Comparison of ENCODE assay signal across 8 mouse cellular contexts in the genomic region with DNA sequence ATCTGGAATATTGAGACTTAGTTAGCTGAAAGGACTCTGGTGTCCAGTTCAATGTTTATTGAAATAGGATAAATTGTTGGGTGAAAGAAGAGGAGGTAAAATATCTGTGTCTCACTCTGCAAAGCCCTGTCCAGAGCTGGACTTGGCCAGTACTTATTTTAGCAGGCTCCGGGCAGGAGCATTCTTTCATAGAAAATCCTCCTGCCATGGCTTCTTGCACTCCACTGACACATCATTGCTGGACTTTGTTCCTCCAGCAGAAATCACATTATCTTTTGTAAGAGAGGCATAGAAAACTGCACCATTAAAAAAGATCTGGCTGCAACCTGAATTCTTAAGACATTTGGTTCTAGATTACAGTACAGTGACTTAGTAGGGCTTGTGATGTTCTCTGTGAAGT.
DNase-seq lines count a peak whose midpoint lies in the region; ATAC-seq and TF ChIP-seq lines count a peak whose summit lies in the region.

No protein-coding gene starts in this region.

- no peak overlapping the region for H3K4me3 ChIP-seq in liver, embryonic 12.5 days
- no peak overlapping the region for H3K4me3 ChIP-seq in liver, postnatal 0 days (ENCODE audit: low read depth, low read length)
- H3K4me3 ChIP-seq in forebrain, embryonic 13.5 days: no peak overlapping the region
- no peak overlapping the region for H3K4me3 ChIP-seq in intestine, embryonic 15.5 days (replicated peaks)
- no peak overlapping the region for H3K4me3 ChIP-seq in olfactory bulb, adult 2 months (ENCODE audit: insufficient read depth, low read depth, low read length)

- peaks cover 13% of the 10 kb centered on the region for H3K36me3 ChIP-seq in liver, embryonic 12.5 days
- H3K36me3 ChIP-seq in liver, postnatal 0 days (replicated peaks; ENCODE audit: insufficient read depth, low read length): no peaks in the 10 kb centered on the region
- H3K36me3 ChIP-seq in forebrain, embryonic 13.5 days (ENCODE audit: poor library complexity, severe bottlenecking): peaks cover 55% of the 10 kb centered on the region
- peaks cover 29% of the 10 kb centered on the region for H3K36me3 ChIP-seq in intestine, embryonic 15.5 days

- H3K9ac ChIP-seq in liver, embryonic 12.5 days: no peak overlapping the region
- H3K9ac ChIP-seq in liver, postnatal 0 days (replicated peaks): no peak overlapping the region
- no peak overlapping the region for H3K9ac ChIP-seq in forebrain, embryonic 13.5 days
- no peak overlapping the region for H3K9ac ChIP-seq in intestine, embryonic 15.5 days

- peaks cover 16% of the 10 kb centered on the region; the same call in 1 of the 2 replicates for H3K4me1 ChIP-seq in liver, embryonic 12.5 days
- peaks cover 13% of the 10 kb centered on the region for H3K4me1 ChIP-seq in liver, postnatal 0 days (ENCODE audit: insufficient read depth)
- peaks cover 46% of the 10 kb centered on the region for H3K4me1 ChIP-seq in forebrain, embryonic 13.5 days
- H3K4me1 ChIP-seq in intestine, embryonic 15.5 days (replicated peaks): peaks cover 23% of the 10 kb centered on the region
- H3K4me1 ChIP-seq in olfactory bulb, adult 2 months (ENCODE audit: control insufficient read depth, insufficient read depth, low read length): peaks cover 14% of the 10 kb centered on the region

- no peak for TF ChIP-seq EP300 in liver, postnatal 0 days (IDR thresholded peaks at IDR 0.05; ENCODE audit: low read depth)

- no peak for TF ChIP-seq POLR2A in olfactory bulb, adult 2 months (IDR thresholded peaks at IDR 0.05; ENCODE audit: insufficient read depth, low read depth, low read length)

- TF ChIP-seq CTCF in liver, postnatal 0 days (IDR thresholded peaks at IDR 0.05; ENCODE audit: low read depth): no peak
- no peak for TF ChIP-seq CTCF in olfactory bulb, adult 2 months (IDR thresholded peaks at IDR 0.05; ENCODE audit: insufficient read depth, low read depth, low read length)

- ATAC-seq in liver, embryonic 12.5 days: no peak
- no peak for ATAC-seq in liver, postnatal 0 days
- 0 out of 2 replicates have a peak, but pooled peaks have one; percentile 1 for ATAC-seq in forebrain, embryonic 13.5 days
- ATAC-seq in intestine, embryonic 15.5 days: peak; percentile 37; the same call in 1 of the 2 replicates
- ATAC-seq in cerebellum, adult (ENCODE audit: insufficient number of reproducible peaks, low FRiP score, low TSS enrichment): no peak

- no peaks in the 10 kb centered on the region for H3K27me3 ChIP-seq in liver, embryonic 12.5 days (replicated peaks)
- no peaks in the 10 kb centered on the region for H3K27me3 ChIP-seq in liver, postnatal 0 days (ENCODE audit: insufficient read depth, low read length)
- no peaks in the 10 kb centered on the region for H3K27me3 ChIP-seq in forebrain, embryonic 13.5 days
- no peaks in the 10 kb centered on the region for H3K27me3 ChIP-seq in intestine, embryonic 15.5 days (replicated peaks)

- DNase-seq in liver, postnatal 0 days: no peak
- DNase-seq in embryo, embryonic 9.5 days (ENCODE audit: extremely low spot score): no peak
- no peak for DNase-seq in right cerebral cortex, postnatal 14 days

- H3K4me2 ChIP-seq in liver, embryonic 12.5 days: peak overlapping the region; percentile 14
- no peak overlapping the region; the same call in 1 of the 2 replicates for H3K4me2 ChIP-seq in liver, postnatal 0 days (ENCODE audit: low read depth, low read length)
- H3K4me2 ChIP-seq in forebrain, embryonic 13.5 days: peak overlapping the region; percentile 43
- peak overlapping the region; percentile 51 for H3K4me2 ChIP-seq in intestine, embryonic 15.5 days (replicated peaks)

- no peaks in the 10 kb centered on the region; the same call in 1 of the 2 replicates for H3K9me3 ChIP-seq in liver, embryonic 12.5 days (replicated peaks)
- 0 out of 2 replicates have a peak, but pooled peaks cover 2% of the 10 kb centered on the region for H3K9me3 ChIP-seq in liver, postnatal 0 days (ENCODE audit: low read length)
- no peaks in the 10 kb centered on the region for H3K9me3 ChIP-seq in forebrain, embryonic 13.5 days (replicated peaks)
- no peaks in the 10 kb centered on the region for H3K9me3 ChIP-seq in intestine, embryonic 15.5 days

- H3K27ac ChIP-seq in liver, embryonic 12.5 days: peak overlapping the region; percentile 33
- H3K27ac ChIP-seq in liver, postnatal 0 days (ENCODE audit: low read depth): no peak overlapping the region
- peak overlapping the region; percentile 95 for H3K27ac ChIP-seq in forebrain, embryonic 13.5 days
- H3K27ac ChIP-seq in intestine, embryonic 15.5 days: peak overlapping the region; percentile 92
- H3K27ac ChIP-seq in olfactory bulb, adult 2 months (ENCODE audit: insufficient read depth, low read depth, low read length): peak overlapping the region; percentile 41; the same call in 1 of the 2 replicates

- WGBS in liver, embryonic 12.5 days (ENCODE audit: insufficient replicate concordance): 75% methylated on average over 1 of the region's 1 CpGs
- 89% methylated on average over 1 of the region's 1 CpGs for WGBS in liver, postnatal 0 days (ENCODE audit: insufficient replicate concordance)
- 18% methylated on average over 1 of the region's 1 CpGs for WGBS in forebrain, embryonic 13.5 days
- 51% methylated on average over 1 of the region's 1 CpGs for WGBS in intestine, embryonic 15.5 days
- 69% methylated on average over 1 of the region's 1 CpGs for WGBS in olfactory bulb, adult 2 months

Comparison
In these comparisons a context has a peak if more than half of its experiments do, and no peak if none do; other contexts are left out.
1. ATAC-seq: peak in forebrain, embryonic 13.5 days (single experiment) and intestine, embryonic 15.5 days (single experiment); none in liver, embryonic 12.5 days (single experiment), liver, postnatal 0 days (single experiment) and cerebellum, adult (single experiment).